Mouse (Mus musculus) kidney, adult 9 months (tissue): ENCODE results near the gene Prkag3.

Source experiments
- DNase-seq: peaks from one replicate; pipeline ENCODE4 v3.0.0; 2022

The Prkag3 gene

GRCm38 (mm10) chr1:74748643-74749271 lies at the start of gene Prkag3:
Prkag3 (minus strand) TSS chr1:74749221.
- peak; percentile 76 for DNase-seq

DNA sequence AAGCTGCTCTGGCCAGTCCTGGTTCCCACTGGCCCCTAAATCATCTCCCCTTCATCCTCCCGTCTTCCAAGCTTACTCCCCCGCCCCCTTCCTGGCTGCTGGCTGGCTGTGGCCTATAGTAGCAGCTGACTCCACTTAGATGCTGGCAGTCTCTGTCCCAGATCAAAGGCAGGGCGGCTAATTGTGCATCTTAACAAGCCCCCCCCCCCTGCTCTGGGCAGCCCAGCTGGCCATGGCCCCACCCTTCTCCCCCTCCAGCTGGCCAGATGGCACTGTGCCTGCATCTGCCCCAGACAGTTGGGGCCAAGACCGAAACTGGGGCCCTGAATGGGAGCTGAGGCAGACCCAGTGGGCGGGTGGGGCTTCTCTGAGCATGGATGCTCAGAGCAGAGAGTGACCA lies 48.4 kb upstream of the Prkag3 start:
- DNase-seq, result no peak

DNA sequence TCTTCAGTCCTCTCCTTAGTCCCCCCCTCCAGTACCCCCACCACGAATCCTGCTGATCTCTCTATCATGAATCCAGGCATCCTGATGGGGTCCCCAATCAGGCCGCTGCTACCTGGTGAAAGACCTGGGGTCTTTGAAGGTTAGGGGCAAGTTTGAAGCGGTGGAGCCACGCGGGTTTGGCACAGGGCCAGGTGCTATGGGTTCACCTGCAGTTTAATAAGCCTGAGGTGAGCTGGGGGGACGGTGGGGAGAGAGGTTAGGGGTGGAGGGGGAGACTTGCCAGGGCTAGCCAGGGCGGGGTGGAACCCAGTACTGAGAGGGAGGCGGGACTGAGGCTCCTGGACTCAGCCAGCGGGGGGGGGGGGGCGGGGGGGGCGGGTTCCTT lies 46.1 kb upstream of the Prkag3 start:
- no peak for DNase-seq

- DNase-seq, result no peak
Observed at GRCm38 (mm10) chr1:74794487-74795144, 45.6 kb upstream of the Prkag3 start.

- DNase-seq, result no peak
Observed at GRCm38 (mm10) chr1:74792831-74793660, 44.0 kb upstream of the Prkag3 start.

- DNase-seq, result peak; percentile 26
Observed at GRCm38 (mm10) chr1:74791249-74791648, 42.2 kb upstream of the Prkag3 start, which contains the start of gene Wnt10a. Wnt10a (plus strand) TSS chr1:74791516.

DNA sequence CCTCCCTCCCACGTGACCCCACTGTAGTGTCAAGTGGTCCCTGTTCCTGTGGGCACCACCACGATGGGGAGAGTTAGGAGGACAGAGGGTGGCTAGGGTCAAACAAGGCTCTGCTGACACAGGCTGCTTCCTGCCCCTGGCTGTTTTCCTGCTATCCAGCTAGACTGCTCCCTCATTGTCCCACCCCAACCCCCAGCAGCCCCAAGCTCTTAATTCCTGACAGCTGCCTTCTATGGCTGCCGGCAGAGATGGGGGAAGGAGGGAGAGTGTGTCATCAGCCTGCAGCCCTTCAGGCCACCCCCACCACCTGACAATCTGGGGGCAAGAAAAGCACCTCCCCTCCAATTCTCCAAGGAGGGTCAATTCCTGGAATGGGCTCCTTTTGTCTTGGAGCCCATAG lies 41.1 kb upstream of the Prkag3 start:
- no peak for DNase-seq

- DNase-seq, result no peak
Observed at GRCm38 (mm10) chr1:74788603-74789176, 39.7 kb upstream of the Prkag3 start.

- DNase-seq, result peak; percentile 87
Observed at GRCm38 (mm10) chr1:74787846-74788245, 38.8 kb upstream of the Prkag3 start.

GRCm38 (mm10) chr1:74784041-74784759 lies 35.2 kb upstream of the Prkag3 start:
- DNase-seq, result peak; percentile 71

- DNase-seq, result no peak
Observed at GRCm38 (mm10) chr1:74783554-74783953, 34.5 kb upstream of the Prkag3 start.

- no peak for DNase-seq
Observed at GRCm38 (mm10) chr1:74782045-74782444, 33.0 kb upstream of the Prkag3 start.

GRCm38 (mm10) chr1:74778934-74779486 lies 30.0 kb upstream of the Prkag3 start:
- no peak for DNase-seq

DNA sequence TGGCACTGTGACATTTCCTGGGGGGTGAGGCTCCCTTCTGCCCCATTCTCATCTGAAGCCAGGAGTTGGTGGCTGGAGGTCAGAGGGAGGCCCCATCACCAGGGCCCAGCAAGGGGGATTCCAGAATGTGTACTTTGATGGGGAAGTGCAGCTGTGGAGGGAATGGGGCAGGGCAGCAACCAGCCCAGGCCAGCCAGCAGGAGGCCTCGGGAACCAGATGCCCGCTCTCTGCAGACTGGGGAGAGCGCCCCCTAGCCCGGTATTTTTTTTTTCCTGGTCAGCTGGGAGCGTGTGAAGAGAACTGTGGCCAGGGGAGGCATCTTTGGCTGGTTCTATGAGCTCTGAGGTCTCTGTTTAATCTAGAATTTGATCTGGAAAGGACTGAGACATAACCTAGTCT lies 26.8 kb upstream of the Prkag3 start:
- peak; percentile 21 for DNase-seq

GRCm38 (mm10) chr1:74774062-74774461 lies 25.0 kb upstream of the Prkag3 start:
- DNase-seq, result no peak

GRCm38 (mm10) chr1:74773136-74773535 lies 24.1 kb upstream of the Prkag3 start:
- peak; percentile 89 for DNase-seq

DNA sequence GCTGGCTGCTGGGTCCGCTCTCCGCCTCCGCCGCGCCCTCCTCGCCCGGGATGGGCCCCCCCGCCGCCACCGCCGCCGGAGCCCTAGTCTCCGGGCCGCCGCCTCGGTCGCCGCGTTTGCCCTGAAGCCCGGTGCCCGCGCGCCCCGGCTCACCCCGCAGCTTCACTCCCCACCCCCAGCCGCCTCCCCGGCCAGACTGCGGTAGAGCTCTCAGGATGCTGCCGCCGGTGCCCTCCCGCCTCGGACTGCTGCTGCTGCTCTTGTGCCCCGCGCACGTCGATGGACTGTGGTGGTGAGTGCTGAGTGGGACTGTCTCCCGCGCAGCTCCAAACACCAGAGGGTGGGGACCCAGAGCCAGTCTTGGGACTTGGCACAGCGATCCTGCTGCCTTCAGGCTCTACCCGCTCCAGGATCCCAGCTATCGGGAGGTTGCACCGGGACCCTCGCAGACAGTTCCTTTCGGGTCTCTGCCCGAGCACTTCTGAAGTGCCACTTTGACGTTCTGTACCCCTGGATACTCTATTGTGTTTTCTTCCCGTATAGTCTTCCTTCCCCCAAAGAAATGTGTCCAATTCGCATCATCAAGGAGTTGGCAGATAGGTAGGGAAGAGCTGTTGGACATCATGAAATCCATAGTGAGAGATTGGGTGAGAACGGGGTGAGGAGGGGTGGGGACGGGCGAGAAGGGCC lies 23.1 kb upstream of the Prkag3 start:
- no peak for DNase-seq

- no peak for DNase-seq
Observed at GRCm38 (mm10) chr1:74771845-74771930, 22.7 kb upstream of the Prkag3 start, which contains the start of gene Wnt6. Wnt6 (plus strand) TSS chr1:74771892.

DNA sequence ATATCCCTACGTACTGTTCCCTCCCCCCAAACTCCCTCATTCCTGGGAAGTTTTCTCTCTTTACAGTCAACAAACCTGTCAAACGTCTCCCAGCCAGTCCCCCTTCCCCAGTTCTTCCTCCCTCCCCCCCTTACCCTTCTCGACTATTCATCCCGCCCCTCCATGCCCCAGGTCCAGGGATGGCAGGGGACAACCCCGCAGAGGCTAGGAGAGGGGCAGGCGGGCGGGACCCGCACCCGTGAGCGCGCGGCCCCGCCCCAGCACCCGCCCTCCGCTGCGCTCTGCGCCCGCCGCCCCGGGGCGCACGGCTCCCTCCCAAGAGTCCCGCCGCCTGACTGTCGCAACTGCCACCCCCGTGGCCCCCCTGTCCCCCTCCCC lies 22.4 kb upstream of the Prkag3 start:
- no peak for DNase-seq

- DNase-seq, result no peak
Observed at GRCm38 (mm10) chr1:74770727-74771466, 21.9 kb upstream of the Prkag3 start.

DNA sequence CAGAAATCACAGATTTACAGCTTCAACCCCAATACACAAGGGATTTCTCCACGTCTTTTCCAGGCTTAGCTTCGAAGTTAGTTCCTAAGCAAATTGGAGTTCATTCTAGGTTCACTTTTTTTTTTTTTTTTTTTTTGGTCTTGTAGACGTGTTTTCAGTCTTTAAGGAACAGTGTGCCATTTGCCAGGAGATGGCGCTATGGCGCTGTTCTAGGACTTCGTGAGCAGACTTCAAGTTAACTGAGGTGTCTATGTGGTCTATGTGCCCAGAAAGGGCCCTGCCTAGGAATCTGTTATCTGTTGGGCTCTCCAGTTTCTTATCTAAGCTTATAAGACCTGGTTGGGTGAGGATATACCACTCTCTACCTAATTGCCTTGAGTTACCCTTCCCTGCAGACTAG lies 14.1 kb upstream of the Prkag3 start:
- peak; percentile 75 for DNase-seq

- peak; percentile 82 for DNase-seq
Observed at GRCm38 (mm10) chr1:74759773-74760172, 10.8 kb upstream of the Prkag3 start.
